Mouse (Mus musculus) forebrain, embryonic 16.5 days (tissue): Measurements from ENCODE around the gene Acot6. TPM values are rescaled to one million over a fixed set of nuclear protein-coding genes. Genes with fewer than 3 reads are reported as not detected.

Experiments
- ATAC-seq: fragments of 200-750 bp; cut with Nextera tagmentation; 2 replicates; pipeline ENCODE4 v1.8.0; 2017; ENCODE audit warnings: mild to moderate bottlenecking, moderate library complexity
- H3K27ac ChIP-seq: fragments of 300-500 bp; sonication (generic); 2 replicates; pipeline ENCODE4 v1.5.1; 2014; ENCODE audit warnings: low read length, control low read depth
- H3K27me3 ChIP-seq: fragments of 300-500 bp; sonication (generic); replicated peaks from 2 replicates; pipeline ENCODE4 v1.6.1; 2014; ENCODE audit warnings: low read length; ENCODE audit not compliant: control insufficient read depth, insufficient read depth
- H3K36me3 ChIP-seq: fragments of 300-500 bp; sonication (generic); 2 replicates; pipeline ENCODE4 v1.6.1; 2014; ENCODE audit not compliant: control insufficient read depth, insufficient read depth
- H3K4me1 ChIP-seq: fragments of 300-500 bp; sonication (generic); replicated peaks from 2 replicates; pipeline ENCODE4 v1.6.1; 2014; ENCODE audit warnings: low read length; ENCODE audit not compliant: control insufficient read depth, insufficient read depth
- H3K4me2 ChIP-seq: fragments of 300-500 bp; sonication (generic); 2 replicates; pipeline ENCODE4 v1.6.1; 2014; ENCODE audit warnings: mild to moderate bottlenecking, low read length, control low read depth
- H3K4me3 ChIP-seq: fragments of 300-500 bp; sonication (generic); replicated peaks from 2 replicates; pipeline ENCODE4 v1.5.1; 2014; ENCODE audit warnings: mild to moderate bottlenecking, low read length, control low read depth
- H3K9ac ChIP-seq: fragments of 300-500 bp; sonication (generic); replicated peaks from 2 replicates; pipeline ENCODE4 v1.6.1; 2014; ENCODE audit warnings: low read depth, low read length, control low read depth
- H3K9me3 ChIP-seq: fragments of 300-500 bp; sonication (generic); 2 replicates; pipeline ENCODE4 v1.6.1; 2016; ENCODE audit warnings: low read length; ENCODE audit not compliant: control insufficient read depth
- WGBS: fragments of 180-500 bp; shearing (Covaris S2); extraction: QIAGEN DNeasy Blood & Tissue Kit; methylation state at CpG from one replicate; pipeline ENCODE4 v1.1.7; 2014; 5-methylcytosine and 5-hydroxymethylcytosine counted together
- polyA plus RNA-seq: library from polyadenylated mRNA; unstranded; fragments of >200 nt; fragmentation: Nextera tagmentation; extraction: Ambion mirVana; gene quantifications from 2 replicates; pipeline ENCODE4 v1.2.1, GENCODE M21; 2015

Acot6 gene
- polyA plus RNA-seq, 1 experiment from 2014 or later = 1.4 TPM

- Histone ChIP-seq H3K36me3 (peaks cover 9% of the 10 kb centered on the region; the same call in 1 of the 2 replicates), H3K4me3 (no peak overlapping the region), H3K27me3 (no peaks in the 10 kb centered on the region), H3K9ac (no peak overlapping the region), H3K4me1 (no peaks in the 10 kb centered on the region), H3K4me2 (no peak overlapping the region), H3K9me3 (no peaks in the 10 kb centered on the region), H3K27ac (no peak overlapping the region)
- WGBS = 78% methylated on average over 11 of the region's 11 CpGs
- no peak for ATAC-seq
Measured at GRCm38 (mm10) chr12:84154786-84155522, 54.5 kb downstream of the Acot6 start.

GRCm38 (mm10) chr12:84155523-84155871 is 55.0 kb downstream of the Acot6 start:
- Histone ChIP-seq H3K4me3 (no peak overlapping the region), H3K27me3 (no peaks in the 10 kb centered on the region), H3K9ac (no peak overlapping the region), H3K4me2 (no peak overlapping the region), H3K4me1 (no peaks in the 10 kb centered on the region), H3K9me3 (no peaks in the 10 kb centered on the region), H3K27ac (no peak overlapping the region), H3K36me3 (peaks cover 9% of the 10 kb centered on the region; the same call in 1 of the 2 replicates)
- 73% methylated on average over 2 of the region's 2 CpGs for WGBS
- no peak for ATAC-seq

GRCm38 (mm10) chr12:84156210-84156609 is 55.8 kb downstream of the Acot6 start:
- H3K27ac ChIP-seq = no peak overlapping the region
- H3K36me3 ChIP-seq = peaks cover 9% of the 10 kb centered on the region; the same call in 1 of the 2 replicates
- H3K27me3 ChIP-seq = no peaks in the 10 kb centered on the region
- ATAC-seq = no peak
- no peak overlapping the region for H3K9ac ChIP-seq
- 94% methylated on average over 18 of the region's 18 CpGs for WGBS
- H3K4me1 ChIP-seq = no peaks in the 10 kb centered on the region
- H3K9me3 ChIP-seq = no peaks in the 10 kb centered on the region
- H3K4me2 ChIP-seq = no peak overlapping the region
- no peak overlapping the region for H3K4me3 ChIP-seq

GRCm38 (mm10) chr12:84158156-84158555 is 57.7 kb downstream of the Acot6 start:
- no peak overlapping the region for H3K27ac ChIP-seq
- H3K4me2 ChIP-seq = no peak overlapping the region
- H3K4me1 ChIP-seq = no peaks in the 10 kb centered on the region
- H3K27me3 ChIP-seq = no peaks in the 10 kb centered on the region
- 92% methylated on average over 14 of the region's 14 CpGs for WGBS
- no peak overlapping the region for H3K4me3 ChIP-seq
- ATAC-seq = no peak
- peaks cover 9% of the 10 kb centered on the region; the same call in 1 of the 2 replicates for H3K36me3 ChIP-seq
- H3K9me3 ChIP-seq = no peaks in the 10 kb centered on the region
- H3K9ac ChIP-seq = no peak overlapping the region

- Histone ChIP-seq H3K27me3 (no peaks in the 10 kb centered on the region), H3K9ac (no peak overlapping the region), H3K4me2 (no peak overlapping the region), H3K4me1 (no peaks in the 10 kb centered on the region), H3K9me3 (no peaks in the 10 kb centered on the region), H3K27ac (no peak overlapping the region), H3K4me3 (no peak overlapping the region), H3K36me3 (peaks cover 5% of the 10 kb centered on the region; the same call in 1 of the 2 replicates)
- ATAC-seq = no peak
- WGBS = 94% methylated on average over 8 of the region's 8 CpGs
Measured at GRCm38 (mm10) chr12:84160491-84160890, 60.0 kb downstream of the Acot6 start.

Other genes with a start within 250 kb of the Acot6 start
- gene Numb, start 178.7 kb upstream of the Acot6 start, polyA plus RNA-seq = 16.3 and 19.2 TPM in 2 replicates
- 9.3 and 9.7 TPM in 2 replicates for gene Riox1, start 150.0 kb upstream of the Acot6 start, polyA plus RNA-seq
- not detected in 2 replicates for gene Heatr4, start 115.8 kb upstream of the Acot6 start, polyA plus RNA-seq
- gene Acot2, start 112.8 kb upstream of the Acot6 start, polyA plus RNA-seq = 9.4 and 11.3 TPM in 2 replicates
- gene Acot1, start 91.2 kb upstream of the Acot6 start, polyA plus RNA-seq = 72.1 and 101 TPM in 2 replicates
- gene Acot4, start 62.3 kb upstream of the Acot6 start, polyA plus RNA-seq = 0.21 and 0.35 TPM in 2 replicates
- not detected in 2 replicates for gene Gm49366, start 61.7 kb upstream of the Acot6 start, polyA plus RNA-seq
- gene Acot3, start 48.5 kb upstream of the Acot6 start, polyA plus RNA-seq = 0.87 and 1.1 TPM in 2 replicates
- 0.16 TPM in 1 of 2 replicates, not detected in the other for gene Acot5, start 31.3 kb upstream of the Acot6 start, polyA plus RNA-seq
- 10.4 and 12.8 TPM in 2 replicates for gene Dnal1, start 13.7 kb downstream of the Acot6 start, polyA plus RNA-seq
- 5.3 and 7.2 TPM in 2 replicates for gene Pnma1, start 47.8 kb downstream of the Acot6 start, polyA plus RNA-seq
- 3.8 and 4.4 TPM in 2 replicates for gene Elmsan1, start 118.2 kb downstream of the Acot6 start, polyA plus RNA-seq
- gene Ptgr2, start 184.6 kb downstream of the Acot6 start, polyA plus RNA-seq = 13.2 and 15.1 TPM in 2 replicates
- 87.9 and 97.7 TPM in 2 replicates for gene Zfp410, start 216.2 kb downstream of the Acot6 start, polyA plus RNA-seq